Mouse (Mus musculus): ENCODE data around the gene Map3k1.
"Not testable (repeated sequence)": the region's sequence is repeated elsewhere in the genome, so short reads cannot be mapped to it uniquely, and the experiment has no call there.

Map3k1 gene

GRCm38 (mm10) chr13:111726898-111727297 is 81.9 kb downstream of the Map3k1 start:
- no peak overlapping the region for H3K4me3 ChIP-seq (replicated peaks; ENCODE audit: low read length)
- TF ChIP-seq NANOG (IDR thresholded peaks at IDR 0.05; ENCODE audit: borderline replicate concordance, low read length), result no peak
- no peak for TF ChIP-seq CTCF (conservative IDR thresholded peaks at IDR 0.05; ENCODE audit: low read length)
- no peak for TF ChIP-seq POU5F1 (IDR thresholded peaks at IDR 0.05; ENCODE audit: borderline replicate concordance, low read length)
- no peaks in the 10 kb centered on the region for H3K27me3 ChIP-seq (ENCODE audit: insufficient read depth, low read length)
- H3K36me3 ChIP-seq (ENCODE audit: insufficient read depth, low read length), result peaks cover 3% of the 10 kb centered on the region; the same call in 1 of the 2 replicates
- peaks cover 29% of the 10 kb centered on the region for H3K9me3 ChIP-seq (ENCODE audit: low read length)
- peaks cover 14% of the 10 kb centered on the region for H3K4me1 ChIP-seq (replicated peaks; ENCODE audit: low read depth, low read length)

- peaks cover 16% of the 10 kb centered on the region for H3K4me1 ChIP-seq (replicated peaks; ENCODE audit: low read depth, low read length)
- no peak for TF ChIP-seq NANOG (IDR thresholded peaks at IDR 0.05; ENCODE audit: borderline replicate concordance, low read length)
- TF ChIP-seq CTCF (conservative IDR thresholded peaks at IDR 0.05; ENCODE audit: low read length), result no peak
- no peak for TF ChIP-seq POU5F1 (IDR thresholded peaks at IDR 0.05; ENCODE audit: borderline replicate concordance, low read length)
- H3K9me3 ChIP-seq (ENCODE audit: low read length), result peaks cover 23% of the 10 kb centered on the region
- H3K4me3 ChIP-seq (replicated peaks; ENCODE audit: low read length), result peak overlapping the region; percentile 87
- no peaks in the 10 kb centered on the region for H3K27me3 ChIP-seq (ENCODE audit: insufficient read depth, low read length)
- peaks cover 3% of the 10 kb centered on the region; the same call in 1 of the 2 replicates for H3K36me3 ChIP-seq (ENCODE audit: insufficient read depth, low read length)
Measured at GRCm38 (mm10) chr13:111725165-111726077, 83.4 kb downstream of the Map3k1 start.

GRCm38 (mm10) chr13:111724811-111725164 is 84.0 kb downstream of the Map3k1 start:
- H3K4me3 ChIP-seq (replicated peaks; ENCODE audit: low read length), result peak overlapping the region; percentile 87
- peaks cover 23% of the 10 kb centered on the region for H3K9me3 ChIP-seq (ENCODE audit: low read length)
- H3K36me3 ChIP-seq (ENCODE audit: insufficient read depth, low read length), result peaks cover 3% of the 10 kb centered on the region; the same call in 1 of the 2 replicates
- no peak for TF ChIP-seq NANOG (IDR thresholded peaks at IDR 0.05; ENCODE audit: borderline replicate concordance, low read length)
- no peak for TF ChIP-seq POU5F1 (IDR thresholded peaks at IDR 0.05; ENCODE audit: borderline replicate concordance, low read length)
- no peak for TF ChIP-seq CTCF (conservative IDR thresholded peaks at IDR 0.05; ENCODE audit: low read length)
- no peaks in the 10 kb centered on the region for H3K27me3 ChIP-seq (ENCODE audit: insufficient read depth, low read length)
- peaks cover 23% of the 10 kb centered on the region for H3K4me1 ChIP-seq (replicated peaks; ENCODE audit: low read depth, low read length)

- Histone ChIP-seq H3K4me3 (replicated peaks; ENCODE audit: low read length) (peak overlapping the region; percentile 29; the same call in 1 of the 2 replicates), H3K9me3 (ENCODE audit: low read length) (no peaks in the 10 kb centered on the region), H3K27me3 (ENCODE audit: insufficient read depth, low read length) (no peaks in the 10 kb centered on the region), H3K36me3 (ENCODE audit: insufficient read depth, low read length) (peaks cover 28% of the 10 kb centered on the region), H3K4me1 (replicated peaks; ENCODE audit: low read depth, low read length) (peaks cover 26% of the 10 kb centered on the region)
- TF ChIP-seq POU5F1 (IDR thresholded peaks at IDR 0.05; ENCODE audit: borderline replicate concordance, low read length) (no peak), NANOG (IDR thresholded peaks at IDR 0.05; ENCODE audit: borderline replicate concordance, low read length) (no peak), CTCF (conservative IDR thresholded peaks at IDR 0.05; ENCODE audit: low read length) (no peak)
Measured at GRCm38 (mm10) chr13:111719726-111720125, 89.1 kb downstream of the Map3k1 start.

- no peaks in the 10 kb centered on the region for H3K27me3 ChIP-seq (ENCODE audit: insufficient read depth, low read length)
- no peaks in the 10 kb centered on the region for H3K4me1 ChIP-seq (replicated peaks; ENCODE audit: low read depth, low read length)
- TF ChIP-seq NANOG (IDR thresholded peaks at IDR 0.05; ENCODE audit: borderline replicate concordance, low read length), result no peak
- TF ChIP-seq CTCF (conservative IDR thresholded peaks at IDR 0.05; ENCODE audit: low read length), result no peak
- TF ChIP-seq POU5F1 (IDR thresholded peaks at IDR 0.05; ENCODE audit: borderline replicate concordance, low read length), result no peak
- H3K9me3 ChIP-seq (ENCODE audit: low read length), result peaks cover 6% of the 10 kb centered on the region; the same call in 1 of the 2 replicates
- H3K36me3 ChIP-seq (ENCODE audit: insufficient read depth, low read length), result peaks cover 97% of the 10 kb centered on the region
- H3K4me3 ChIP-seq (replicated peaks; ENCODE audit: low read length), result no peak overlapping the region
Measured at GRCm38 (mm10) chr13:111710531-111710930, 98.3 kb downstream of the Map3k1 start.

- H3K27me3 ChIP-seq (ENCODE audit: insufficient read depth, low read length); H3K4me3 ChIP-seq (replicated peaks; ENCODE audit: low read length); H3K4me1 ChIP-seq (replicated peaks; ENCODE audit: low read depth, low read length): not testable (repeated sequence)
- Histone ChIP-seq H3K36me3 (ENCODE audit: insufficient read depth, low read length) (peaks cover 81% of the 10 kb centered on the region), H3K9me3 (ENCODE audit: low read length) (peaks cover 55% of the 10 kb centered on the region)
Measured at GRCm38 (mm10) chr13:111703952-111704351, 104.8 kb downstream of the Map3k1 start.

- Histone ChIP-seq H3K36me3 (ENCODE audit: insufficient read depth, low read length) (peaks cover 75% of the 10 kb centered on the region), H3K27me3 (ENCODE audit: insufficient read depth, low read length) (no peaks in the 10 kb centered on the region), H3K4me1 (replicated peaks; ENCODE audit: low read depth, low read length) (no peaks in the 10 kb centered on the region), H3K4me3 (replicated peaks; ENCODE audit: low read length) (no peak overlapping the region), H3K9me3 (ENCODE audit: low read length) (peaks cover 55% of the 10 kb centered on the region)
- TF ChIP-seq POU5F1 (IDR thresholded peaks at IDR 0.05; ENCODE audit: borderline replicate concordance, low read length) (no peak), NANOG (IDR thresholded peaks at IDR 0.05; ENCODE audit: borderline replicate concordance, low read length) (no peak), CTCF (conservative IDR thresholded peaks at IDR 0.05; ENCODE audit: low read length) (no peak)
Measured at GRCm38 (mm10) chr13:111703396-111703795, 105.4 kb downstream of the Map3k1 start.

Measured in E14TG2a.4 (cell line).